Comparison of ENCODE assay signal across 13 mouse cellular contexts in genomic region chr4:148117392-148117791, GRCm38 (mm10). TPM values are rescaled to one million over a fixed set of nuclear protein-coding genes. Genes with fewer than 3 reads are reported as not detected.
DNase-seq lines count a peak whose midpoint lies in the region; ATAC-seq and TF ChIP-seq lines count a peak whose summit lies in the region.
"Had no signal": no experiment of that assay in that cellular context is flagged by ENCODE, and none has a peak within 500 bp of the region (broad histone marks: within the 10 kb centered on the region; RNA-seq: fewer than 3 reads in every experiment).

No protein-coding gene starts in this region.

- H3K9me3 ChIP-seq in heart, embryonic 11.5 days (replicated peaks; ENCODE audit: control insufficient read depth, low read length): no peaks in the 10 kb centered on the region
- H3K9me3 ChIP-seq in lung, embryonic 14.5 days (ENCODE audit: low read depth, low read length): no peaks in the 10 kb centered on the region
- H3K9me3 ChIP-seq in hindbrain, embryonic 16.5 days (ENCODE audit: control insufficient read depth, low read length): no peaks in the 10 kb centered on the region
- no peaks in the 10 kb centered on the region for H3K9me3 ChIP-seq in hindbrain, embryonic 14.5 days (ENCODE audit: control insufficient read depth, low read length)

- TF ChIP-seq CTCF in heart, adult 2 months (IDR thresholded peaks at IDR 0.05): peak; percentile 41
- peak; percentile 50 for TF ChIP-seq CTCF in lung, embryonic 14.5 days (IDR thresholded peaks at IDR 0.05; ENCODE audit: low read depth)
- no peak for TF ChIP-seq CTCF in lung, adult 2 months (IDR thresholded peaks at IDR 0.05; ENCODE audit: insufficient read depth, low read length)

- H3K27me3 ChIP-seq in heart, adult 2 months (ENCODE audit: control insufficient read depth, insufficient read depth, low read length): no peaks in the 10 kb centered on the region
- H3K27me3 ChIP-seq in heart, embryonic 11.5 days (ENCODE audit: control insufficient read depth, insufficient read depth, low read length): peaks cover 7% of the 10 kb centered on the region
- no peaks in the 10 kb centered on the region for H3K27me3 ChIP-seq in lung, embryonic 14.5 days (ENCODE audit: insufficient read depth, low read length)
- no peaks in the 10 kb centered on the region for H3K27me3 ChIP-seq in hindbrain, embryonic 16.5 days (replicated peaks; ENCODE audit: control insufficient read depth, insufficient read depth, low read length)
- H3K27me3 ChIP-seq in hindbrain, embryonic 14.5 days (ENCODE audit: control insufficient read depth, insufficient read depth, low read length): no peaks in the 10 kb centered on the region

- intact Hi-C loops in heart, adult 2 months (cut with DNase I): no loop called here

- no peak overlapping the region for H3K4me2 ChIP-seq in heart, embryonic 11.5 days
- H3K4me2 ChIP-seq in lung, embryonic 14.5 days: no peak overlapping the region
- no peak overlapping the region for H3K4me2 ChIP-seq in hindbrain, embryonic 16.5 days (ENCODE audit: low read length)
- no peak overlapping the region for H3K4me2 ChIP-seq in hindbrain, embryonic 14.5 days (replicated peaks)

- TF ChIP-seq POLR2A in heart, adult 2 months (IDR thresholded peaks at IDR 0.05; ENCODE audit: insufficient read depth, low read depth, low read length): no peak
- no peak for TF ChIP-seq POLR2A in lung, adult 2 months (IDR thresholded peaks at IDR 0.05; ENCODE audit: borderline replicate concordance, extremely low read depth, low read depth, low read length)

- 64% methylated on average over 4 of the region's 4 CpGs for WGBS in heart, adult 2 months
- WGBS in heart, embryonic 11.5 days (ENCODE audit: insufficient replicate concordance): 74% methylated on average over 4 of the region's 4 CpGs
- 73% methylated on average over 4 of the region's 4 CpGs for WGBS in lung, embryonic 14.5 days
- 74% methylated on average over 4 of the region's 4 CpGs for WGBS in lung, adult 2 months
- 78% methylated on average over 4 of the region's 4 CpGs for WGBS in hindbrain, embryonic 16.5 days
- 74% methylated on average over 4 of the region's 4 CpGs for WGBS in hindbrain, embryonic 14.5 days

- no peak for ATAC-seq in heart, embryonic 11.5 days (replicated peaks; ENCODE audit: insufficient number of reproducible peaks, low FRiP score, low TSS enrichment)
- ATAC-seq in lung, embryonic 14.5 days (ENCODE audit: insufficient read depth): no peak
- no peak for ATAC-seq in hindbrain, embryonic 16.5 days
- ATAC-seq in hindbrain, embryonic 14.5 days (ENCODE audit: low FRiP score): no peak

- H3K4me3 ChIP-seq in heart, adult 2 months: no peak overlapping the region
- no peak overlapping the region for H3K4me3 ChIP-seq in heart, embryonic 11.5 days (ENCODE audit: low read depth, low read length)
- H3K4me3 ChIP-seq in lung, embryonic 14.5 days (ENCODE audit: low read depth, low read length): no peak overlapping the region
- H3K4me3 ChIP-seq in lung, adult 2 months (replicated peaks; ENCODE audit: extremely low read depth, low read depth, low read length): no peak overlapping the region
- no peak overlapping the region for H3K4me3 ChIP-seq in hindbrain, embryonic 16.5 days (ENCODE audit: low read length)
- H3K4me3 ChIP-seq in hindbrain, embryonic 14.5 days (replicated peaks; ENCODE audit: low read length): no peak overlapping the region

- H3K27ac ChIP-seq in heart, adult 2 months: no peak overlapping the region
- H3K27ac ChIP-seq in heart, embryonic 11.5 days (ENCODE audit: low read depth, low read length): no peak overlapping the region
- no peak overlapping the region for H3K27ac ChIP-seq in lung, embryonic 14.5 days (ENCODE audit: low read depth)
- H3K27ac ChIP-seq in hindbrain, embryonic 16.5 days (ENCODE audit: low read depth, low read length): no peak overlapping the region
- H3K27ac ChIP-seq in hindbrain, embryonic 14.5 days: no peak overlapping the region

- H3K79me2 ChIP-seq in heart, adult 2 months (replicated peaks; ENCODE audit: control insufficient read depth, insufficient read depth, low read length): no peaks in the 10 kb centered on the region

- no peak for DNase-seq in heart, adult 2 months
- no peak for DNase-seq in lung, embryonic 14.5 days
- DNase-seq in lung, adult 2 months: no peak
- DNase-seq in ES-CJ7 (ENCODE audit: low read depth, low spot score): peak; percentile 68
- DNase-seq in retina, postnatal 1 day: peak; percentile 16
- DNase-seq in hindbrain, embryonic 14.5 days (ENCODE audit: low spot score): no peak
- DNase-seq: heart, adult 18-20 months; heart, postnatal 10 days; kidney, postnatal 14 days; layer of hippocampus, postnatal 36 days; lung, postnatal 10 days had no signal

- no peaks in the 10 kb centered on the region for H3K4me1 ChIP-seq in heart, adult 2 months (ENCODE audit: control insufficient read depth, insufficient read depth, low read length)
- peaks cover 4% of the 10 kb centered on the region; the same call in 1 of the 2 replicates for H3K4me1 ChIP-seq in heart, embryonic 11.5 days (ENCODE audit: control insufficient read depth, insufficient read depth, low read length)
- no peaks in the 10 kb centered on the region for H3K4me1 ChIP-seq in lung, embryonic 14.5 days (ENCODE audit: insufficient read depth)
- H3K4me1 ChIP-seq in lung, adult 2 months (ENCODE audit: control insufficient read depth, insufficient read depth, low read length): no peaks in the 10 kb centered on the region
- peaks cover 19% of the 10 kb centered on the region for H3K4me1 ChIP-seq in hindbrain, embryonic 16.5 days (ENCODE audit: control insufficient read depth, insufficient read depth, low read depth, low read length)
- H3K4me1 ChIP-seq in hindbrain, embryonic 14.5 days (replicated peaks; ENCODE audit: control insufficient read depth, insufficient read depth, low read length): peaks cover 18% of the 10 kb centered on the region; the same call in 1 of the 2 replicates

- no peaks in the 10 kb centered on the region for H3K36me3 ChIP-seq in heart, adult 2 months (ENCODE audit: control insufficient read depth, insufficient read depth, low read length)
- no peaks in the 10 kb centered on the region for H3K36me3 ChIP-seq in heart, embryonic 11.5 days (ENCODE audit: control insufficient read depth, insufficient read depth, low read length)
- no peaks in the 10 kb centered on the region for H3K36me3 ChIP-seq in lung, embryonic 14.5 days (ENCODE audit: insufficient read depth)
- peaks cover under 1% of the 10 kb centered on the region; the same call in 1 of the 2 replicates for H3K36me3 ChIP-seq in hindbrain, embryonic 16.5 days (ENCODE audit: control insufficient read depth, insufficient read depth, low read length)
- peaks cover 12% of the 10 kb centered on the region for H3K36me3 ChIP-seq in hindbrain, embryonic 14.5 days (replicated peaks; ENCODE audit: control insufficient read depth, insufficient read depth)

- no peak overlapping the region for H3K9ac ChIP-seq in heart, adult 2 months (ENCODE audit: low read depth, low read length)
- H3K9ac ChIP-seq in heart, embryonic 11.5 days (ENCODE audit: low read depth, low read length): no peak overlapping the region
- H3K9ac ChIP-seq in lung, embryonic 14.5 days: no peak overlapping the region
- no peak overlapping the region for H3K9ac ChIP-seq in hindbrain, embryonic 16.5 days (ENCODE audit: low read depth, low read length)
- H3K9ac ChIP-seq in hindbrain, embryonic 14.5 days: no peak overlapping the region

- no peak for TF ChIP-seq EP300 in heart, adult 2 months (IDR thresholded peaks at IDR 0.05; ENCODE audit: insufficient read depth, low read depth, low read length)

RNA-seq across cellular contexts. Expression of gene Mad2l2, which starts 12.8 kb away (rescaled TPM):
- 10 to 100 TPM; 11.0 to 13.8 TPM for total RNA-seq in heart, adult 2 months (2021)
- polyA plus RNA-seq in heart, adult 2 months (2012; rRNA removed): 21.9 and 23.6 TPM in 2 replicates
- 45.3 and 47.2 TPM in 2 replicates for polyA plus RNA-seq in heart, embryonic 11.5 days (2014; fragmentation: Nextera tagmentation; extraction: Ambion mirVana)
- 60.2 and 61.1 TPM in 2 replicates for polyA plus RNA-seq in lung, embryonic 14.5 days (2014; fragmentation: Nextera tagmentation; extraction: Ambion mirVana)
- polyA plus RNA-seq in lung, adult 2 months (2012; rRNA removed): 26.9 and 30.8 TPM in 2 replicates
- 98.0 and 105 TPM in 2 replicates for polyA plus RNA-seq in hindbrain, embryonic 16.5 days (2015; fragmentation: Nextera tagmentation; extraction: Ambion mirVana)
- 114 and 124 TPM in 2 replicates for polyA plus RNA-seq in hindbrain, embryonic 14.5 days (2014; fragmentation: Nextera tagmentation; extraction: Ambion mirVana)

RNA-seq across cellular contexts. Expression of gene Draxin, which starts 13.1 kb away (rescaled TPM):
- under 1 TPM in 1 of 2 experiments, not detected in 1; 0.41 TPM for total RNA-seq in heart, adult 2 months (2021)
- polyA plus RNA-seq in heart, adult 2 months (2012; rRNA removed): 0.29 and 0.32 TPM in 2 replicates
- polyA plus RNA-seq in heart, embryonic 11.5 days (2014; fragmentation: Nextera tagmentation; extraction: Ambion mirVana): 0.06 and 0.16 TPM in 2 replicates
- not detected in 2 replicates for polyA plus RNA-seq in lung, embryonic 14.5 days (2014; fragmentation: Nextera tagmentation; extraction: Ambion mirVana)
- polyA plus RNA-seq in lung, adult 2 months (2012; rRNA removed): 0.15 and 0.59 TPM in 2 replicates
- polyA plus RNA-seq in hindbrain, embryonic 16.5 days (2015; fragmentation: Nextera tagmentation; extraction: Ambion mirVana): 12.0 and 14.9 TPM in 2 replicates
- polyA plus RNA-seq in hindbrain, embryonic 14.5 days (2014; fragmentation: Nextera tagmentation; extraction: Ambion mirVana): 16.9 and 17.4 TPM in 2 replicates
- total RNA-seq: heart, postnatal 10 days had no signal

RNA-seq across cellular contexts. Expression of gene Agtrap, which starts 29.6 kb away (rescaled TPM):
- 10 to 100 TPM; 38.3 to 47.1 TPM for total RNA-seq in heart, adult 2 months (2021)
- 26.8 and 40.2 TPM in 2 replicates for polyA plus RNA-seq in heart, adult 2 months (2012; rRNA removed)
- 12.7 and 17.6 TPM in 2 replicates for polyA plus RNA-seq in heart, embryonic 11.5 days (2014; fragmentation: Nextera tagmentation; extraction: Ambion mirVana)
- polyA plus RNA-seq in lung, embryonic 14.5 days (2014; fragmentation: Nextera tagmentation; extraction: Ambion mirVana): 11.6 and 14.2 TPM in 2 replicates
- 50.1 and 56.8 TPM in 2 replicates for polyA plus RNA-seq in lung, adult 2 months (2012; rRNA removed)
- polyA plus RNA-seq in hindbrain, embryonic 16.5 days (2015; fragmentation: Nextera tagmentation; extraction: Ambion mirVana): 7.4 and 9.3 TPM in 2 replicates
- 5.3 and 6.6 TPM in 2 replicates for polyA plus RNA-seq in hindbrain, embryonic 14.5 days (2014; fragmentation: Nextera tagmentation; extraction: Ambion mirVana)

RNA-seq across cellular contexts. Expression of gene Fbxo6, which starts 34.5 kb away (rescaled TPM):
- total RNA-seq in heart, adult 2 months (2021): 10 to 100 TPM; 36.0 to 39.3 TPM
- 68.4 and 68.6 TPM in 2 replicates for polyA plus RNA-seq in heart, adult 2 months (2012; rRNA removed)
- 23.3 and 24.5 TPM in 2 replicates for polyA plus RNA-seq in heart, embryonic 11.5 days (2014; fragmentation: Nextera tagmentation; extraction: Ambion mirVana)
- 10.8 and 12.3 TPM in 2 replicates for polyA plus RNA-seq in lung, embryonic 14.5 days (2014; fragmentation: Nextera tagmentation; extraction: Ambion mirVana)
- polyA plus RNA-seq in lung, adult 2 months (2012; rRNA removed): 64.5 and 84.4 TPM in 2 replicates
- polyA plus RNA-seq in hindbrain, embryonic 16.5 days (2015; fragmentation: Nextera tagmentation; extraction: Ambion mirVana): 20.3 and 22.9 TPM in 2 replicates
- polyA plus RNA-seq in hindbrain, embryonic 14.5 days (2014; fragmentation: Nextera tagmentation; extraction: Ambion mirVana): 18.1 and 18.3 TPM in 2 replicates

RNA-seq across cellular contexts. Expression of gene Fbxo44, which starts 42.9 kb away (rescaled TPM):
- 10 to 100 TPM; 19.7 to 26.7 TPM for total RNA-seq in heart, adult 2 months (2021)
- polyA plus RNA-seq in heart, adult 2 months (2012; rRNA removed): 18.7 and 35.0 TPM in 2 replicates
- 20.4 and 24.8 TPM in 2 replicates for polyA plus RNA-seq in heart, embryonic 11.5 days (2014; fragmentation: Nextera tagmentation; extraction: Ambion mirVana)
- 9.3 and 11.0 TPM in 2 replicates for polyA plus RNA-seq in lung, embryonic 14.5 days (2014; fragmentation: Nextera tagmentation; extraction: Ambion mirVana)
- 13.3 and 21.5 TPM in 2 replicates for polyA plus RNA-seq in lung, adult 2 months (2012; rRNA removed)
- polyA plus RNA-seq in hindbrain, embryonic 16.5 days (2015; fragmentation: Nextera tagmentation; extraction: Ambion mirVana): 104 and 114 TPM in 2 replicates
- polyA plus RNA-seq in hindbrain, embryonic 14.5 days (2014; fragmentation: Nextera tagmentation; extraction: Ambion mirVana): 98.6 and 101 TPM in 2 replicates

Comparison
In these comparisons a context has a peak if more than half of its experiments do, and no peak if none do; other contexts are left out.
1. DNase-seq: peak in ES-CJ7 (single experiment) and retina, postnatal 1 day (single experiment); none in heart, adult 2 months (0 of 2), lung, embryonic 14.5 days (single experiment), lung, adult 2 months (single experiment) and hindbrain, embryonic 14.5 days (single experiment).